Mouse (Mus musculus) midbrain, embryonic 14.5 days (tissue): ENCODE data around the gene Crybg3. TPM values are rescaled to one million over a fixed set of nuclear protein-coding genes. Genes with fewer than 3 reads are reported as not detected.

Experiments
- ATAC-seq: fragments of 200-750 bp; cut with Nextera tagmentation; 2 replicates; pipeline ENCODE4 v1.8.0; 2017; ENCODE audit warnings: moderate number of reproducible peaks, moderate library complexity; ENCODE audit not compliant: low FRiP score, low TSS enrichment
- DNase-seq: peaks from one replicate; pipeline ENCODE4 v3.0.0-alpha.2; 2015
- H3K27ac ChIP-seq: fragments of 300-500 bp; sonication (generic); replicated peaks from 2 replicates; pipeline ENCODE4 v1.5.1; 2014; ENCODE audit warnings: mild to moderate bottlenecking, low read depth, low read length, moderate library complexity
- H3K27me3 ChIP-seq: fragments of 300-500 bp; sonication (generic); 2 replicates; pipeline ENCODE4 v1.6.1; 2014; ENCODE audit warnings: low read length, control low read depth, mixed read lengths; ENCODE audit not compliant: control insufficient read depth, insufficient read depth
- H3K36me3 ChIP-seq: fragments of 300-500 bp; sonication (generic); 2 replicates; pipeline ENCODE4 v1.6.1; 2014; ENCODE audit warnings: low read length, control low read depth; ENCODE audit not compliant: control insufficient read depth, insufficient read depth
- H3K4me1 ChIP-seq: fragments of 300-500 bp; sonication (generic); 2 replicates; pipeline ENCODE4 v1.6.1; 2014; ENCODE audit warnings: mild to moderate bottlenecking, antibody characterized with exemption, low read length, control low read depth; ENCODE audit not compliant: control insufficient read depth, insufficient read depth
- H3K4me2 ChIP-seq: fragments of 300-500 bp; sonication (generic); 2 replicates; pipeline ENCODE4 v1.6.1; 2014; ENCODE audit warnings: mild to moderate bottlenecking, low read length, moderate library complexity
- H3K4me3 ChIP-seq: fragments of 300-500 bp; sonication (generic); replicated peaks from 2 replicates; pipeline ENCODE4 v1.5.1; 2014; ENCODE audit warnings: low read depth, low read length
- H3K9ac ChIP-seq: fragments of 300-500 bp; sonication (generic); replicated peaks from 2 replicates; pipeline ENCODE4 v1.6.1; 2014; ENCODE audit warnings: mild to moderate bottlenecking, low read length, moderate library complexity
- H3K9me3 ChIP-seq: fragments of 300-500 bp; sonication (generic); 2 replicates; pipeline ENCODE4 v1.6.1; 2016; ENCODE audit warnings: low read length, control low read depth, mixed read lengths; ENCODE audit not compliant: control insufficient read depth
- WGBS: fragments of 180-500 bp; shearing (Covaris S2); extraction: QIAGEN DNeasy Blood & Tissue Kit; methylation state at CpG from one replicate; pipeline ENCODE4 v1.1.7; 2014; 5-methylcytosine and 5-hydroxymethylcytosine counted together
- polyA plus RNA-seq: library from polyadenylated mRNA; unstranded; fragments of >200 nt; fragmentation: Nextera tagmentation; extraction: Ambion mirVana; gene quantifications from 2 replicates; pipeline ENCODE4 v1.2.1, GENCODE M21; 2014

The Crybg3 gene
- polyA plus RNA-seq, 1 experiment from 2014 or later = 3.1 TPM

- Histone ChIP-seq H3K9me3 (no peaks in the 10 kb centered on the region), H3K9ac (no peak overlapping the region), H3K4me3 (no peak overlapping the region), H3K4me1 (peaks cover 11% of the 10 kb centered on the region; the same call in 1 of the 2 replicates), H3K27me3 (no peaks in the 10 kb centered on the region), H3K27ac (no peak overlapping the region), H3K4me2 (no peak overlapping the region), H3K36me3 (no peaks in the 10 kb centered on the region)
- DNase-seq = no peak
- ATAC-seq = no peak
- WGBS = 88% methylated on average over 5 of the region's 5 CpGs
Observed at GRCm38 (mm10) chr16:59551507-59551906, 49.3 kb downstream of the Crybg3 start.

- no peak for DNase-seq
- no peak overlapping the region for H3K27ac ChIP-seq
- no peak overlapping the region for H3K9ac ChIP-seq
- ATAC-seq = peak; percentile 47; the same call in 1 of the 2 replicates
- peaks cover 11% of the 10 kb centered on the region; the same call in 1 of the 2 replicates for H3K4me1 ChIP-seq
- no peaks in the 10 kb centered on the region for H3K9me3 ChIP-seq
- 89% methylated on average over 15 of the region's 15 CpGs for WGBS
- H3K36me3 ChIP-seq = no peaks in the 10 kb centered on the region
- no peaks in the 10 kb centered on the region for H3K27me3 ChIP-seq
- no peak overlapping the region for H3K4me2 ChIP-seq
- H3K4me3 ChIP-seq = no peak overlapping the region
Observed at GRCm38 (mm10) chr16:59549631-59550030, 51.1 kb downstream of the Crybg3 start.

- no peaks in the 10 kb centered on the region for H3K9me3 ChIP-seq
- H3K9ac ChIP-seq = no peak overlapping the region
- H3K27me3 ChIP-seq = no peaks in the 10 kb centered on the region
- H3K4me2 ChIP-seq = no peak overlapping the region
- 79% methylated on average over 4 of the region's 4 CpGs for WGBS
- H3K27ac ChIP-seq = peak overlapping the region; percentile 1; the same call in 1 of the 2 replicates
- H3K4me3 ChIP-seq = no peak overlapping the region
- H3K36me3 ChIP-seq = no peaks in the 10 kb centered on the region
- H3K4me1 ChIP-seq = peaks cover 11% of the 10 kb centered on the region; the same call in 1 of the 2 replicates
- ATAC-seq (peak; percentile 32; the same call in 1 of the 2 replicates), DNase-seq (no peak)
Observed at GRCm38 (mm10) chr16:59548582-59548947, 52.2 kb downstream of the Crybg3 start.

GRCm38 (mm10) chr16:59547887-59548581 lies 52.7 kb downstream of the Crybg3 start:
- H3K4me3 ChIP-seq = no peak overlapping the region
- DNase-seq (peak; percentile 85), ATAC-seq (peak; percentile 51; the same call in 1 of the 2 replicates)
- H3K4me2 ChIP-seq = no peak overlapping the region
- 61% methylated on average over 14 of the region's 14 CpGs for WGBS
- peak overlapping the region; percentile 68; the same call in 1 of the 2 replicates for H3K27ac ChIP-seq
- no peak overlapping the region for H3K9ac ChIP-seq
- no peaks in the 10 kb centered on the region for H3K27me3 ChIP-seq
- H3K9me3 ChIP-seq = no peaks in the 10 kb centered on the region
- peaks cover 11% of the 10 kb centered on the region; the same call in 1 of the 2 replicates for H3K4me1 ChIP-seq
- no peaks in the 10 kb centered on the region for H3K36me3 ChIP-seq

GRCm38 (mm10) chr16:59547466-59547865 lies 53.3 kb downstream of the Crybg3 start:
- Histone ChIP-seq H3K9me3 (no peaks in the 10 kb centered on the region), H3K27ac (0 out of 2 replicates have a peak overlapping the region, but pooled peaks have one; percentile 68), H3K4me2 (no peak overlapping the region), H3K4me3 (no peak overlapping the region), H3K9ac (no peak overlapping the region), H3K27me3 (no peaks in the 10 kb centered on the region), H3K36me3 (no peaks in the 10 kb centered on the region), H3K4me1 (peaks cover 11% of the 10 kb centered on the region; the same call in 1 of the 2 replicates)
- ATAC-seq (no peak), DNase-seq (peak; percentile 66)
- WGBS = 19% methylated on average over 4 of the region's 4 CpGs

GRCm38 (mm10) chr16:59545360-59545759 lies 55.4 kb downstream of the Crybg3 start:
- no peak overlapping the region for H3K4me2 ChIP-seq
- WGBS = 93% methylated on average over 2 of the region's 2 CpGs

GRCm38 (mm10) chr16:59541382-59541781 lies 59.4 kb downstream of the Crybg3 start:
- 87% methylated on average over 4 of the region's 4 CpGs for WGBS

More at GRCm38 (mm10) chr16:59545360-59545759, 55.4 kb downstream of the Crybg3 start:
- H3K9ac ChIP-seq = no peak overlapping the region
- no peaks in the 10 kb centered on the region for H3K36me3 ChIP-seq
- peaks cover 11% of the 10 kb centered on the region; the same call in 1 of the 2 replicates for H3K4me1 ChIP-seq
- no peak for DNase-seq
- no peak for ATAC-seq
- H3K4me3 ChIP-seq = no peak overlapping the region
- H3K27ac ChIP-seq = no peak overlapping the region
- no peaks in the 10 kb centered on the region for H3K27me3 ChIP-seq
- H3K9me3 ChIP-seq = no peaks in the 10 kb centered on the region

GRCm38 (mm10) chr16:59540944-59541343 lies 59.8 kb downstream of the Crybg3 start:
- H3K36me3 ChIP-seq = no peaks in the 10 kb centered on the region
- H3K27ac ChIP-seq = no peak overlapping the region
- no peaks in the 10 kb centered on the region for H3K27me3 ChIP-seq
- no peak overlapping the region for H3K4me3 ChIP-seq
- H3K4me2 ChIP-seq = no peak overlapping the region
- no peaks in the 10 kb centered on the region for H3K9me3 ChIP-seq
- WGBS = 85% methylated on average over 3 of the region's 3 CpGs
- ATAC-seq = no peak
- no peak for DNase-seq
- no peak overlapping the region for H3K9ac ChIP-seq
- no peaks in the 10 kb centered on the region for H3K4me1 ChIP-seq

More at GRCm38 (mm10) chr16:59541382-59541781, 59.4 kb downstream of the Crybg3 start:
- Histone ChIP-seq H3K9me3 (no peaks in the 10 kb centered on the region), H3K27me3 (no peaks in the 10 kb centered on the region), H3K4me3 (no peak overlapping the region), H3K4me1 (no peaks in the 10 kb centered on the region), H3K36me3 (no peaks in the 10 kb centered on the region), H3K27ac (no peak overlapping the region), H3K4me2 (no peak overlapping the region), H3K9ac (no peak overlapping the region)
- no peak for ATAC-seq
- DNase-seq = no peak

- Histone ChIP-seq H3K27me3 (no peaks in the 10 kb centered on the region), H3K4me2 (no peak overlapping the region), H3K4me1 (no peaks in the 10 kb centered on the region), H3K9ac (no peak overlapping the region), H3K9me3 (no peaks in the 10 kb centered on the region), H3K36me3 (no peaks in the 10 kb centered on the region), H3K4me3 (no peak overlapping the region), H3K27ac (no peak overlapping the region)
- no peak for DNase-seq
- ATAC-seq = no peak
- 90% methylated on average over 5 of the region's 5 CpGs for WGBS
Observed at GRCm38 (mm10) chr16:59535673-59536072, 65.1 kb downstream of the Crybg3 start.
